Mouse (Mus musculus): Measurements from ENCODE around the gene Mta3.

Gene Mta3

DNA sequence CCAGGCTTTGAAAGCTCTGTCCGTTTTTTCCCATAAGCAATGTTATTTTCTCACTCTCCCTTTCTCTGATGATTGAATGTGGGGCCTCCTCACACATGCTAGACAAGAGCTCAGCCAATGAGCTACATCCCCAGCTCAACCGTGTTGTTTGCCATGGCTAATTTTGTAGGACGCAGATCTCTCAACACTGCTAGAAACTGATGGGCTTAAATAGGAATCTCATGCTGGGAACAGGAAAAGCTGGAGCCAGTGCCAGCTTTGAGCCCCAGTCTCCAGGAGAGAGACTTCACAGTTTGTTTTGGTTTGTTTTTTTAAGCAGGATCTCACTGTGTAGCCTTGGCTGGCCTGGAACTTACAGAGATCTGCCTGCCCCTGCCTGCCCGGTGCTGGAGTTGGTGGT, 53.6 kb downstream of the Mta3 start:
- DNase-seq (ENCODE audit: low read depth, low spot score) = no peak

DNA sequence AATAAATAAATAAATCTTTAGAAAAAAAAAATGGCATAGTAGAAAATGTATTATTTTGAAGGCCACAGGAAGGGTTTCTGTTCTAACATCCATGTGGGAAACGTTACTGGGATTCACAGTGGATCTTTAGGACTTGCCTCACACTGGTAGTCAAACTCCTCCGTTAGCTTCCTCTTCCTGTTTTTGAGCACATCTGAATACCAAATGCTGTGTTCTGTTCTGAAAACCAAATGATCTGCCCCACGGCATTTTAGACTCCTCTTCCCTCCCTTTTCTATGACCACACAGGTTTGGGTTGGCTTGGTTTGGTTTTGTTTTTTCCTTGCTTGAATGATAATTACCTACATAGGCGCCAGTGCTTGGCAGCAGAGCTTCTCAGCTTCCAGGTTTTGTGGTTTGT, 58.6 kb downstream of the Mta3 start:
- no peak for DNase-seq (ENCODE audit: low read depth, low spot score)

DNA sequence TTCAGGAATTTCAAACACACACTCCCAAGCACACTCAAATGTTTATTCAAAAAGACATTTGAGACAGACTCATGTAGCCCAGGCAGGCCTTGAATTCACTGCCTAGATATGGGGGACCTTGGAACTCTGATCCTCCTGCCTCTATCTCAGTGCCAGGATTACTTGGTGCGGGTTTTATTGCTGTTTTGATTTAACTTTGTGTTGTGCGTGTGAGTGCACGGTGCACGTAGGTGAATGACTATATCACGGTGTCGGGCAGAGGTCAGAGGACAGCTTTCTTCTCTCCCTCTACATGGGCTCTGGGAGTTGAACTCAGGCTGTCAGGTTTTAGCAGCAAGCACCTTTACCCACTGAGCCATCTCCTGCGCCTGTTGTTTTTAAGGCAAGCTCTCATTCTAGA, 61.1 kb downstream of the Mta3 start:
- no peak for DNase-seq (ENCODE audit: low read depth, low spot score)

DNA sequence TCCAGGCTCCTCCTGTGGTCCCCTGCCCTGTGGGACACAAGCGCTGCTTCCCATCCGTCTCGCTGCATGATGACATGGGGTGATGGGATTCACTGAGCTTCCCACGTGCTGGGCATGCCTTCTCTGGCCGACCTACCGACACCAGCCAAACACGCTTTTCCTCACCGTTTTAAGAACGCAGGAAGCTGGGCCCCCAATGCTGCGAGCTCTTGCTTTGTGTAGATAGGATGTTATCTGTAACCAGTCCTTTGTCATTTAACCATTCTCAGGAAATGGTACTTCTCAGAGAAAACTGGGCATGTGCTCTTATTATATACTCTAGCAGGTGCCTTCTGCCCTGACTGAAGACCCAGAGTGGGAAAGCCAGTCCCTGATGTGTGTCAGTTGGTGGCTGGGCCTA, 62.3 kb downstream of the Mta3 start:
- DNase-seq (ENCODE audit: low read depth, low spot score) = no peak

DNA sequence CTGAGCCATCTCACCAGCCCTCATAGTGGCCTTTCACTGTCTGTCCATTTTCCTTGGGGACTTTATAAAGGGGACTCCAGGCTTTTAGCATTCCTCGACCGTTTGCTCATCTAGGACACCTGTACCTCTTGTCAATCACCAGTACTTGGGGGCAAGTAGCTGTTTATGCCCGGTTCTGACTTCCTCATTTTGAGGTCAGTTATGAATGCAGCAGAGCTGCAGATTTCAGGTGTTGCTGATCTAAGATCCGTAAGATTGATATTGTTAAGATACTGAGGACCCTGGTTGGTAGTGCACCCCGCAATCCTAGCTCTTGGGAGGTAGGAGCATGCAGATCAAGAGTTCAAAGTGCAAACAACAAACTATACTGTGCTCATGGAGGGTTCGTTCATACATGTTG, 64.4 kb downstream of the Mta3 start:
- DNase-seq (ENCODE audit: low read depth, low spot score) = no peak

DNA sequence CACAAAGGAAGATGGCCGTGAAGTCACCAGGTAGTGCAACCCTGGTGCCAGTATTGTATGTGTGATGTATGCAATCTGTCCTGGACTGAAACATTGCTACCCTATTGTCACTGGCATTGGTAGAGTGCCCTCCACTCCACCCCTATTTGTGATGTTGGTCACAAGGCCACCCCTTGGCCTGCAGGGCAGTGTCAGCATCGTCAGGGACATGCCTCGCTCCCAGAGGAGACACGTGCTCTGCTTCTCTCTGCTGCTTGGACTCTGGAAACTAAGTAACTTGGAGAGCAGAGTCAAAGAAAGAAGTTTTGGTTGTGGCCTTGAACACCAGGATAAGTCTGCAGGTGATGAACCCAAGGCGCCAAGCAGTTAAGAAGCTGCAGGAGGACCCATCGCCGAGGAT, 65.0 kb downstream of the Mta3 start:
- DNase-seq (ENCODE audit: low read depth, low spot score) = no peak

DNA sequence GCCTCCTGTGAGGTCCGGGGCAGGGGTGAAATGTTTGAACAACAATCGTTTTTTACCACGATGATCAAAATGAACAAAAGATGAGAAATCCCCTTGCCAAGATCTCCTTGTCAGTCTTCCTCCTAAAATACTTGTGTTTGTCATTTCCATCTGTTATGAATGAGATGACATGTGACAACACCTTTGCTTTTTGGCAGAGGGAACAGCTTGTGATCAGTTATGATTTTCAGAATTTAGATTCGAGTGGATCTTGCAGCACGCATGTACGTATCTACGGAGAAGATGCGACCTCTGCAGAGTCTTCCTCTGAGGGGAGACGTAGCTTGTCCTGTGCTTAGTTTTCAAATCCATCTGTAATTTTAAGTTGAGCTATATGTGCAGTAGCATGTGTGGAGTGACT, 66.1 kb downstream of the Mta3 start:
- DNase-seq (ENCODE audit: low read depth, low spot score) = no peak

DNA sequence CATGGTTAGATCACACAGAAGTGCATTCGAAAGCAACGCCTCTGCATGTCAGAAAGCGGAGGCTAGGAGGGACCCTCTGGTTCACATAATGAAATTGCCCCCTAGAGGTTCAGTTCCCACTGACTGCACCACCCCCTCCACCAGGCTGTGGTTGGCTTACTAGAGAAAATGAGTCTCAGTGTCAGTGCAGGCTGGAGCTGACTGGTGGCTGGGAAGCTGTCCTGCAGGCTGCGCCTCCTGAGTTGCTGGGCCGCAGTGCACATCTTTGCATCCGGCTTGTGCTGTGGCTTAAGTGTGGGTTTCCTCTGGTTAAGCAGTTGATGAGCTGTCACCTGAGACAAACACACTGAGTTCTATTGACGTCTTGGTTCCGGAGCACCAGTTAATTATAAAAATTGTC, 66.7 kb downstream of the Mta3 start:
- DNase-seq (ENCODE audit: low read depth, low spot score) = no peak

DNA sequence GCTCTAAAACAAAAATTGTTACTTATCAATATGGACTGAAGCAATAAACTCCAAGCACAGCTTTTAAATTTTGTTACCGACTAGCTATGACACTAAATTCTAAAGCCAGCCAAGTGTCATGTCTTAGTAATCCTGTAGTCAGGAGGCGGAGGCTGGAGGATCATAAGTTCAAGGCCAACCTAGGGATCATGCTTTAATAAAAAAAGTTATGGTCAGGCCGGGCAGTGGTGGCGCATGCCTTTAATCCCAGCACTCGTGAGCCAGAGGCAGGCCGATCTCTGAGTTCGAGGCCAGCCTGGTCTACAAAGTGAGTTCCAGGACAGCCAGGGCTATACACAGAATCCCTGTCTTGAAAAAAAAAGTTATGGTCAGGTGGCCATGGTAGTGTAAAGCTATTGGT, 71.0 kb downstream of the Mta3 start:
- no peak for DNase-seq (ENCODE audit: low read depth, low spot score)

DNA sequence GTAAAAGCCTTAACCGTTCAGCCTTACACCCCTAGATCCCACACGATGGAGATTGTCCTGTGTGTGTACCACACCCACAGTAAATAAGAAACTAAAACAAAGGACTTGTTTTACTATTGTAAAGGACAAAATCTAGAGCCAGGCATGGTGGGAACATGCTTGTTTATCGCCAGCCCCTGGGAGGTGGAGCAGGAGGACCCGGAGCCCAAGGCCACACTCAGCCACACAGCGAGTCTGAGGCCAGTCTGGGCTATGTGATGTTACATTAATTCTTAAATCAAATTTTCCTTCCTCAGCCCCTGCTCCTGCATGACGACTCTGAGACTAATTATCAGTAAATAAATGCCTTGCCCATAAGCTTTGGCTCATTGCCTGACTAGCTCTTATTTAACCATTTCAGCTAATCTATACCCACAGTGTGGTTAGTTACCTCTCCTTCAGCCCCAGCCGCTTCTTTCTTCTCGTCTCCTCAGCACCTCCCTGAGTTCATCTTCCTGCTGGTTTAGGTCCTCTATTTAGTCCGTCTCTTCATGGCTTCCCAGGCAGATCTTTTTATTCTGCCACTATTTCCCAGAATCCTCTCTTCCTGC, 71.6 kb downstream of the Mta3 start:
- no peak for DNase-seq (ENCODE audit: low read depth, low spot score)

DNA sequence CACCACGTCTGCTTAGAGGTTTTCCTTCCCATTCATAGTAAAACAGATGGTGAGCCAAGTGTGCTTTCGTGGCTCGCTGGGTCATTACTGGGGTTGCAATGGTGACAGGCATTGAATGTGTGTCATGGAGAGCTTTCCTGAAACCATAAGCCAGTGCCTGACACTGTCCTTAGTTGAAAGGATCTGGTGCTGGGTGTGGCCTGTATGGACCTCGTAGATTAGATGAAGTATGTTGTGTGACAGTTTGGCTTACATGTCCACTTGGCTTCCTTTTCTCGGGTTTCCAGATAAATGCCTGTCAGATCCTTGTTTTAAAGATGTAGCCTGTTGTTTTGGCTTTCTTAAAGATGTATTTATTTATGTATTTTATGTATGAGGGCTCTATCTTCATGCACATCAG, 74.3 kb downstream of the Mta3 start:
- peak; percentile 10 for DNase-seq (ENCODE audit: low read depth, low spot score)

DNA sequence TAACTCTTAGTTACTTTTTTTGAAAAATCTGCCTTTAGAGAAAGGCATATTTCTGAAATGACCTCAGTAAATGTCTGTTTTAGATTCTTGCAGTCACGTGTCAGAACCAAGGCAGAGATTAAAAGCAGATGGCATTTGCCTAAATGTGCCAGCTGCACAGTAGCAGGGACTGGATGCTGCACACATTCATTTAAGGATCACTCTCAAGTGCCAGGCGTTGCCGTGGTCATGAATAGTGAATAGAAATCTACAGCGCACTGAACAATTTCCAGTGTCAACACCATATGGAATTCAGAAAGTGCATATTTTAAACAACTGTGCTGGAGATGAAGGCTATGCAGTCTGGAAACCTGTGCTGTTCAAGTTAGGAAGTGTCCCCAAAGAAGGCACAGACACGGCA, 76.8 kb downstream of the Mta3 start:
- peak; percentile 67 for DNase-seq (ENCODE audit: low read depth, low spot score)

DNA sequence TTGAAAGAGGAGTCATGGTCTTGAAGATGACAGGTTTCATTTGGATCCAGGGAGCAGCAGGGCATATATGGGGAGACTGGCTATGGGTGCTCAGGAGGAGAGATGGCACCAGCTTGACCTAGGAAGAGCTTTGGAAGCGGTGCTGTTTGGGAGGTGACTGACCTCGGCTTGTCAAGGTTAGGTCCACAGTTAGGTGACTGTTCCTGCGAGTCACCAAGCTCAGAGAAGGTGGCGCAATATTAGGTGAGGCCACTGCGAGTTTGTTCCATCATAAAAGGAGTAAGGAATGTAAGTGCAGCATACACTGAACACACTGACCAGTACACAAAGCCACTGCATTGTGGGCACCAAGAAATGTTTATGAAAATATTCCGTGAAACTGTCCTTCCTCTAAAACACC, 80.5 kb downstream of the Mta3 start:
- no peak for DNase-seq (ENCODE audit: low read depth, low spot score)

DNA sequence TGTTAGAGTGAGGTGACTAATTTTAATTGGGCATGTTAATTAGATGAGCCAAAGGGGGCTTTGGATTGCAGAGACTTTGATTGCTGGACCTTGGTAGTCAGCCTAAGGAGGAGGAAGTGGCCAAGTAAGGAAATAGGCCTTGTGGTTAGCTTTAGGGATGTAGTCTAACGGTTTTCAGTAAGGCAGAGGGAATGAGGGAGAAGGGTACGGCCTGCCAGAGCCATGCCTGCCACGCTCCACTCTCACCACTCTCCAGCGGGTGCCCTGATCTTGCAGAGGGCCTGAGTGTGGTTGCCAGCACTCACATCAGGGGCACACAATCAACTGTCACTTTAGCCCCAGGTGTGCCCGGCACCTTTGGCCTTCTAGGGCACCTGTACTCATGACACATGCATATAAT, 84.2 kb downstream of the Mta3 start:
- no peak for DNase-seq (ENCODE audit: low read depth, low spot score)

DNA sequence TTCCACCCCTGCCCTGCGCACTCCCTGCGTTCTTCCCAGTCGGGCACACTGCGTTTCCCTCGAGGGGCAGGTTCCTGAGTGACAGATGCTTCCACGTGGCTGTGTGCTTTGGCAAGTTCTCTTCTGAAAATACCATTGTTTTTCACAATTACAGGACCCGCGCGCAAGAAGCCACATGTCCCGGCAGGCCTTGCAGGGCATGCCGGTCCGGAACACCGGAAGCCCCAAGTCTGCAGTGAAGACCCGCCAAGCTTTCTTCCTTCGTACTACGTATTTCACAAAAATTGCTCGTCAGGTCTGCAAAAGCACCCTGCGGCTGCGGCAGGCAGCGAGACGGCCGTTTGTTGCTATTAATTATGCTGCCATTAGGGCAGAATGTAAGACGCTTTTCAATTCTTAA, 86.4 kb downstream of the Mta3 start:
- no peak for DNase-seq (ENCODE audit: low read depth, low spot score)

DNA sequence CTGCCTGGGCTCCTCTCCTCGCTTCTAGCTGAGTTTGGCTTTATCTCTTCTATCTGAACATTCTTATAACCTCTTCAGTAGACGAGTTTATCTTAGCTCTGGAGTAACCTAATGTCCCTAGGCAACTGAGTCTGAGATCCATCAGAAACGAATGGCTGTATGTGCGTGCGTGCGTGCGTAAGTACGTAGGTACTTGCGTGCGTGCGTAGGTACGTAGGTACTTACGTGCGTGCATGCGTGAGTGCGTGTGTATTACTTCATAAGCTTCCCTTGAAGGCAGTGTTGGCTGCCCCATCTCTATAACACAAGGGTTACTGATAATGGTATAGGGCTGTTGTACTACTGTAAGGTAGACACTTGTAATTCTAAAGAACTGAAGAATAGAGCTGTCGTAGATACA, 89.2 kb downstream of the Mta3 start:
- DNase-seq (ENCODE audit: low read depth, low spot score) = no peak

DNA sequence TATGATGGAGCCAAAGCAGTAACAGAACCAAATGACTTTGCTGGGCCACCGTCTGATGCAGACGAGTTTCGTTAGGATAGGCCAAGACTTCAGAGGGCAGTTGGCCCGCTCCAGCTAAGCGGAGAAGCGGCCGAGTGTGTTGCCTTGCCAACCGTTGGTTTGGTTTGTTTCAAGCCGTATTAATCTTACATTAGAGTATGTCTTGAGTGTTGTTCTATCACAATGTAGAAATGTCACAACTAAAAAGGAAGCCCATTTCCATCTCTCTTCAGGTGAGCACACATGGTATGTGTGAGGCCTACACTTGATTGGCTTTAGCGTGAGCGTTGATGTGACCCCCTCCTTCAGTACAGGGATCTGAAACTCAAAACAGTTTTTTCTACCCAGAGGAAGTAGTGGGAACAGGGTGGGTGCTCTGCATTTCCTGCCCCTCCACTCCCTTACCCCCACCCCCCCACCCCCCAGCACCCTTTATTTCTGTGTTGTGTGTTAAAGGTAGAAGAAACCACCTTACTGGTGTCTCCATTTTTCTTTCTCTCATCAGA, 93.6 kb downstream of the Mta3 start:
- DNase-seq (ENCODE audit: low read depth, low spot score) = no peak

DNA sequence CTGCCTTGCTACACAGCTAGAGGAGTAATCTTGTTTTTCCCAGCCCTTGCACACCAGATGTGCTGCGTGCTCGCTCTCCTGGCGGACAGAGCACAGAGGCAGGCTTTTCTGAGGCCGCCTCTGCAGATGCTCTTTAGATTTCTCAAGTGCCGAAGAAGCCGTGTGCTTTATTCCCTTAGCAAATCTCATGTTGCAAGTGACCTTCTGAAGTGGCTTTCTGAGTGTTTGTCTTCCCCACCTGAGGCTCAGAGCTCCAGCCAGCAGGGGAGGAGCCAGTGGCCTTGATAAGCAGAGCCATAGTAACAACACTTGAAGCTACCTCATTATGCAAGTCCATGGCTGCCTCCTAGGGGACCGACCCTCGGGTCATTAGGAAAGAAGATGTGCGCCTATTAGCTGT, 98.0 kb downstream of the Mta3 start:
- no peak for DNase-seq (ENCODE audit: low read depth, low spot score)

DNA sequence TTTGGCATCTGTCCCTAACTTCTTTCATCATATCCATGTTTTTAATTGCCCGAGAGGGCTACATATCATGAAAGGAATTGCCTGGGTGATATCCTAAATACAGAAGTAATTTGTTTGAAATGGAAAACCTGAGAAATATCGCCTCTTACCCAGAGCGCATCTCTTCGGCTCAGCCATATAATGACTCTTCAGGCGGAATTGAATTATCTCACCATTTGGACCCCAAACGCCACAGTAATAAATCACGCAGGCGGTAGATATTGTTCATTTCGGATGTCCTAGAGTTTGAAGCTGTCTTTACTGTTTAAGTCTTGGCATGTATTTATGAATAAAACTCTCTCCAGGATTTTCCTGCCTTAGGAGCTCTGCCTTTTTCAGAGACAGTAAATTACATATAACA, 99.1 kb downstream of the Mta3 start:
- no peak for DNase-seq (ENCODE audit: low read depth, low spot score)

DNA sequence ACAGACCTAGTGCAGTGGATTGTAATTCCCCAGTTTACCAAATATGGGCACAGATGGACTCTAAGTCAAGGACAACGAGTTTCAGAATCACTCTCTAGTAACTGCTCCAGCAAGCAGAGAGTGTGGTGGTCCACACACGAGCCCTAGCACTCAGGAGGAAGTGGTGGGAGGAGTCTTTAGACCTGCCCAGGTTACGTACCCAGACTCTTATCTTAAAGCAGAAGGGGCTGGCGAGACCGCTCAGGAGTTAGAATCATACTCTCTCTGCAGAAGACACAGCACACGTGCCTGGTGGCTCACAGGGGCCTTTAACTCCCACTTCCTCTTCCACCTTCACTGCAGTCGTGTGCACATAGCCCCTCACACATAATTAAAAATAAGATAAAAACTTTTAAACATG, 101.4 kb downstream of the Mta3 start:
- DNase-seq (ENCODE audit: low read depth, low spot score) = no peak

DNA sequence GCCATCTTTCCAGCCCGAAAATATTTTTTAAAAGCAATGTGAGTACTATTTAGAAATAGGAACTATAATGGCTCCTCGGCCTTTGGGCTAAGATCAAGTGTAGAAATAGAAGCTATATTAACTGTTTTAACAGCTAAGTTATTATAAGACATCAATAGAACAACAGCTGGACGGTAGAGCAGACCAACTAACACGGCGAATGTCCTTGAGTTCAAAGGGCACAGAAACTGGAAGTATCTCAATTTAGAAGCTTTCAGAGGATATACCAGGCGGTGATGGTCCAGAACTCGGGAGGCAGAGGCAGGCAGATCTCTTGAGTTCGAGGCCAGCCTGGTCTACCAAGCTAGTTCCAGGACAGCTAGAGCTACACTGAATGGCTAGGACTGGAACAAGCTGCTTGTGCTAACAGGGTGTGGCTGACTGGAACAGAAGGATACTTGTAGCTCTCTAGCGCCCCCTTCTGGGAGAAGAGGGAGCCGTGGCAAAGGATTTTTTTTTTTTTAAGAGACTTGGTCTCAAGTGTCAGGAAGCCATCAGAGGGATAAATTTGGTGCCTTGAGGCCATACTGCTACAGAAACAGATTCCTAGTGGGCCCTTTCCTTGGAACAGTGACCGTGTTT, 101.9 kb downstream of the Mta3 start:
- peak; percentile 83 for DNase-seq (ENCODE audit: low read depth, low spot score)

DNA sequence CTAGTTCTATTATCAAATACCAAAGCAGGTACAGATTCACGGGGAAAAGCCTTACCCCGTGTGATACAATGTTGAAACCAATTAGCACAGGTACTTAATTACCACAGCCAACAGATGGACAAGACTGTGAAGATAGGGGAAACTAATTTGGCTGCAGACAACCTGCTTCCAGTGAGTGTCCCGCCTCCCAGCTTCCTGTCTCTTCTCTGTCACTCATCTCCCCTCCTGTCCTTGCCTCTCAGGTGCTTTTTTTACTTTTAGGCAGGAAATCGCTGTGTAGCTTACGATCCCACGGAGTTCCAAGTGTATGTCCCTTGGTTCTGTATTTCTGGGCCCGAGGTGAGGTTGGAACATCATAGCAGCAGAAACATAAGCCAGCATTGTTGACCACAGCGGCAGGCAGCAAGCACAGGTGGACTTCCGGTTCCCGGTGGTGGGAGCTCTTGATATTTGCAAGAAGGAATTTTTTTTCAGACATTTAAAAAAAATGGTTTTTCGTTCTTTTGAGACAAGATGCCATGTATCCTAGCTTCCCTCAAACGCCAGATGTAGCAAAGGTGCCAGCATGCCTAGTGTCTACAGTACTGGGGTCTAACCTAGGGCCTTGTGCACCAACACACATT, 102.6 kb downstream of the Mta3 start:
- DNase-seq (ENCODE audit: low read depth, low spot score) = no peak

DNA sequence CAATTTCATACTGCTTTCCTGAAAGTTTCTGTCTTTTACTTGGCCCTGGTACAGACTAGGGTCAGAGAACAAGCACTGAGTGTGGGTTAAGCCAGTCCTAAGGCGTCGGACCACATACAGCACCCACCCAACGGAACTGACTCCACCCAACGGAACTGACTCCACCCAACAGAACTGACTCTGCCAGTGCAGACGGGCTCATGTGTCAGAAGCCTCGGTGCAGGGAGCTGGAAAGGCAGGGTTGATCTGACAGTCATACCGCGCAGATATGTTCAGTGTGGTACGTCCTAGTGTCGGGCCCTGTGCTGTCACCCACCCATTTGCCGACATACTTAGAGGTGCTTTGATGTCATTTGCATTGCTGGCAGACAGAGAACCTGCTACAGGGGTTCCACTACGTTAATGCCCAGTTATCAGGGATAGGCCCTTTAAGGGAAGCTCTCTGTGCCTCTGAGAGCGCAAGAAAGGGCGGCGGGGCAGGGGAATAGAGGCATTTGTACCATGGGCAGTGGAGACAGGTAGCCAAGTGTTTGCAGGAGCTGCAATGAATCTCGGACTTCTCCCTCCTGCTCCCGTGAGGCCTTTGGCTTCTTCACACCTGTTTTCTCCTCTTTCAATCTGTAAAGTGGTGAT, 103.3 kb downstream of the Mta3 start:
- no peak for DNase-seq (ENCODE audit: low read depth, low spot score)
